Mouse (Mus musculus): ENCODE measurements around the gene Tmem98.

The Tmem98 gene

GRCm38 (mm10) chr11:80856827-80857226, 46.9 kb downstream of the Tmem98 start:
- DNase-seq, result no peak

DNA sequence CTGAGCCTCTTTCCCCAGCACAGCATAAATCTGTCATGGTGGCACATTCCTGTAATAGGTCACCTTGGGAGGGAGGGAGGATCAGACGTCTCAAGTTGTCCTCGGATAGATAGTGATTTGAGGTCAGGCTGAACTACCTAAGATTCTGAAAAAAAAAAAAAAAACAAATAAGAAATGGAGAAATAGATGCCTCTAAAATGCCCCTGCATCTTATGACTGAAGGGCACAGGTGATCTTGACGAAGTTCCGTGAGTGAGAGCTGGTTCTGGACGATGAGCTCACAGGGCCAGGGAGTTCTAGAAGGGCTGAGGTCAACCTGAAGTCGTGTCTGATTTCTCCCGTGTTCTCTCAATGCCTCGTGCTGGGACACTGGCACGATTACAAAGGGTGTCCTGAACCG, 48.1 kb downstream of the Tmem98 start, which contains the start of gene Spaca3:
Gene Spaca3, plus strand, starts transcription at position 301 of the 400 bp plus-strand sequence.
- no peak for DNase-seq

DNA sequence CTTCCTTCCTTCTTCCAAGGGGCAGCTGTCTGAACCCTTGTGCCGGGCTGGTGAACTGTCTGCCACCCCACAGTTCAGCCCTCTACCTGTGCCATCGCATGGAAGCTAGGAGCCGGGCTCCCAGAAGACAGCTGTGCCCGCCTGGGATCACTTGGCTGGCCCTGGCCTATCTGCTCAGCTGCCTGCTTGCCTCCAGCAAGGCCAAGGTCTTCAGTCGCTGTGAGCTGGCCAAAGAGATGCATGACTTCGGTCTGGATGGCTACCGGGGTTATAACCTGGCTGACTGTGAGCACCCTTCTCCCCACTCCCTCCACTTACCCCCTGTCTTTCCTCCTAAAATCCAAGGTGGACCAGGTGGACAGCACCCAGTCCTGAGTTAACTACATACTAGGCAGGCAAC, 53.0 kb downstream of the Tmem98 start:
- no peak for DNase-seq

- DNase-seq, result no peak
Observed at GRCm38 (mm10) chr11:80868039-80868438, 58.1 kb downstream of the Tmem98 start.
